Mouse (Mus musculus) embryonic fibroblast, embryonic 13.5 days (primary cell): ENCODE measurements at regions not wholly inside any gene's neighbourhood (a gene's known extent, or its start where the extent isn't known, plus 50 kb on each side); places are given as distances from the start of the nearest gene placed in this dataset.

Experiments used
- CTCF ChIP-seq: IDR thresholded peaks from 2 replicates; pipeline ENCODE4 v1.5.1; 2011; ENCODE audit warnings: mild to moderate bottlenecking, control low read depth, low read length, moderate library complexity, borderline replicate concordance; ENCODE audit not compliant: insufficient read depth
- POLR2A ChIP-seq: IDR thresholded peaks from 2 replicates; pipeline ENCODE4 v1.6.1; 2011; ENCODE audit warnings: low read depth, mild to moderate bottlenecking, control low read depth, low read length, moderate library complexity

DNA sequence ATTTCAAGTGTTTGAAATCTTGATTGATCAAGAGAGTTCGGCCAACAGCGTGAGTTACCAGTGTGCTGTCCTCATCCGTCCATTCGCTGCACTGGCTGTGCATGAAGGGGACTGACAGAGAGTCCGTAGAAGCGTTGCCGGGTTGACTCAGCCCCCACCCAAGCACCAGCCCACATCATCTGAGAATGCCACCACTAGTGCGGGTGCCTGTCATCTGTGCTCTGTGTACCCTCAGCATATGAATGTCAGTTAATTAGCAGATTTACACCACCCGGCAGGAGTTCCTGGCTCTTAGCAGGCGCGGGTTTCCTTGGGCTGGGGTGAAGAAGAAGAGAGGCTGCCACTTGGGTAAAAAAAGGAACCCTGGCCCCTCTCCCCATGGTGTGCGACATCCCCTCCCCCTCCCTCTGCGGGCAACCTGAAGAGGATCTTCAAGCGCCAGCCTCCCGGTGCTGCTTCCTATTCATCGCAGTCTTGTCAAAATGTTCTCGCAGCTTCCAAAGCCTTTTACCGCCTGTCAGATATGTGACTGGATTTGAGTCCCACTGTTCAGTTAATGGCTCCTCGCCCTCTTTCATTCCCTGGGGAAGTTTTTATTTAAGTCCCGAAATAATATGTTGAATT lies 309.2 kb upstream of the Zdhhc25 start:
- TF ChIP-seq CTCF (no peak), POLR2A (no peak)
